Mouse (Mus musculus): ENCODE data around the gene Anapc1.
"Not testable (repeated sequence)": the region's sequence is repeated elsewhere in the genome, so short reads cannot be mapped to it uniquely, and the experiment has no call there.

The Anapc1 gene

GRCm38 (mm10) chr2:128697047-128697446, 9.9 kb upstream of the Anapc1 start:
- DNase-seq (ENCODE audit: low read depth, low spot score): no peak

DNA sequence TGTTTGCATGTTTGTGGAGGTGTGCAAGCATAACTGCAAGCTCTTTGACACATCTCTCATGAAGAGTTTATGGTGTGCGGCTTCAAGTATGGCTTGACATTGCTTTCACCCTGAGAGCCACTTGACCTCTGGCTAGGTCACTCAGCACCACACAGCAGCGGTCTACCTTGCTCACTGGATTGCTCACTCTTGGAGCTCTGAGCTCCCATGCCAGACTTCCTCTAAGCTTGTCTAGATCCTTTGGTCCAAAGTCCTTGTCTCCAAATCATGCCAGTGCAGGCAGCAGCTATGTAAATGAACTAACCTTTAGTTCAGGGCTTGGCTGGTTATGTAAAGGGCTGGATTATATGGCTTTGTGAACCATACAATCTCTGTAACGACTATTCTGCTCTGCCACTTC, 9.2 kb upstream of the Anapc1 start:
- no peak for DNase-seq (ENCODE audit: low read depth, low spot score)

GRCm38 (mm10) chr2:128694548-128694947, 7.4 kb upstream of the Anapc1 start:
- DNase-seq (ENCODE audit: low read depth, low spot score): no peak

GRCm38 (mm10) chr2:128693828-128694227, 6.6 kb upstream of the Anapc1 start:
- not testable (repeated sequence) for DNase-seq (ENCODE audit: low read depth, low spot score)

DNA sequence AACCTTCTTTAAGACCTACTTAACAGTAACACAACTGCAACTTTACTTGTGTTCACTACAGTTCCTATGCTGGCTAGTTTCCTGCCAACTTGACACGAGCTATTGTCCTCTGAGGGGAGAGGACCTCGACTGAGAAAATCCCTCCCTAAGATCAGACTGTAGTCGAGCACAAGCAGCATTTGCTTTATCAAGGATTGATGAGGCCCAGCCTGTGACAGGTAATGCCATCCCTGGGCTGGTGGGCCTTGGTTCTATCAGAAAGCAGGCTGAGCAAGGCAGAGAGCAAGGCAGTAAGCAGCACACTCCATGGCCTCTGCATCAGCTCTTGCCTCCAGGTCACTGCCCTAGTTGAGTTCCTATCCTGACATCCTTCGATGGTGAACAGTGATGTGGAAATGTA, 6.0 kb upstream of the Anapc1 start:
- DNase-seq (ENCODE audit: low read depth, low spot score): no peak

DNA sequence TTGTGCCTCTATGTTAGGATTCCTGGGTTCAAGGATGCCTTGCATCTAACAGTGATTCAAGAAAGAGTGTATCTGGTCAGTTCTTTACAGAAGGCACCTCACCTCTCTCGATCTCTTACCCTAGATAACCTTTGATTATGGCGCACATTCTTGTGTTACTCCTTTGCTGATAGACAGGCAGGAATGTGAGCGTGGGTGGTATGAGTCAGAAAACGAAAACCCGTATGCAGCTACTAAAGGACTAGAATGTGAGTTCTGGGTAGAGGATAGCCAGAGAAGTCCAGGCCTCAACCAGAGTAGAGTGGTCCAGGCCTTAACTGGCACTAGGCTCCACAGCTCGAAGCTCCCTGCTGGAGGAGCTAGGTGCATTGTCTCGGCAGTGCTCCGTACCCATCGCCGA, 5.6 kb upstream of the Anapc1 start:
- DNase-seq (ENCODE audit: low read depth, low spot score): no peak

GRCm38 (mm10) chr2:128692336-128692735, 5.1 kb upstream of the Anapc1 start:
- no peak for DNase-seq (ENCODE audit: low read depth, low spot score)

- no peak for DNase-seq (ENCODE audit: low read depth, low spot score)
These were observed 448 bp upstream of the Anapc1 start for GRCm38 (mm10) chr2:128687558-128688120.

DNA sequence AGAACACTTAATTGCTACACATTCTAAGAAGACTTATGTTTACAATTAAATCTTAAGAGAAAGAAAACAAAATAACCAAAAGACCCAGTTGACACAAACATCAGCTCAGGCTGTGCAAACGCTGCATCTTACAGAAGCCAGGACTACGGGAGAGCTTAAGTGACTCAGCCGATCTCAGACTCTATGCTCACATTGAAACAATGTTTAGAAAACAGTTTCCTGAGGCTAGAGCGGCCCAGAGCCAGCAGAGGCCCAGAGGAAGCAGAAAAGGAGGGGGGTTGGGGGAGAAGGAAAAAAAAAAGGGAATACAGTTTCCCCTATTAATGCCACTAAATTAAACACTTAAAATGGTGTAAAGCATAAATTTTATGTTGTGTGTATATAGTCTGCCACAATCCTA, 6.5 kb downstream of the Anapc1 start:
- DNase-seq (ENCODE audit: low read depth, low spot score): no peak

DNA sequence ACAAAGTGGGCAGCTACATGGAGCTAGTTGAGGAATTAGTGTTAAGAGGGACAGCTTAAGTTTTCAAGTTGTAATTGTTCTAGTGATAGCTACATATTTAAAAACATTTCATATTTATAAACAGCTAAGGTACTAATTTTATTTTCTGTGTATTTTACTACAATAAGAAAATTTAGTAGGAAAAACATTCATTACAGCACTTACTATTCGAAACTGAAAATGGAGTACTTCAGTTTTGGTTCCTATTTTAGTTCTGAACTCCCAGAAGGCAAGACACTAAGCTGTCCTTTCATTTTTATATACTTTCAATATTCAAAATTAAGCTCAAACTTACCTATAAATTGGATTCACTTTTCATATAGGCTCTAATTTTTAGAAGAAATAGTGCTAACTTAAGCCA, 66.6 kb downstream of the Anapc1 start:
- no peak for DNase-seq (ENCODE audit: low read depth, low spot score)

DNA sequence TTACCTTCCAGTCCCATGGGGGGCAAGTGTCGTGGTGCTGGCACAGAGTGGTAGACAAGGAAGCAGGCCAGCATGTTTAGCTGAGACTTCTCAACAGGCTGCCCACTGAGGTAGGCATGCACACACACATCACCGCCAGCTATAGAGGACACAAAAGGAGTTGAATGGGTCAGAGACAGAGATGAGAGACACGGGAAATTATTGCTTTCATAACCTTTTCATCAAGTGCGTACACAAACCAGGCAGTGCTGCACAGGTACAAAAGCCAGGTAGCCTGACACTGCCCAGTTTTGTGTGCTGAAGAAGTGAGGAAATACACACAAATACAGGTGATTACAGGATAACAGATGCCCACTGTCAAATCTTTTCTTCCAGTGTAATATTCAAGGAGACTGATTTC, 71.8 kb downstream of the Anapc1 start:
- no peak for DNase-seq (ENCODE audit: low read depth, low spot score)

DNA sequence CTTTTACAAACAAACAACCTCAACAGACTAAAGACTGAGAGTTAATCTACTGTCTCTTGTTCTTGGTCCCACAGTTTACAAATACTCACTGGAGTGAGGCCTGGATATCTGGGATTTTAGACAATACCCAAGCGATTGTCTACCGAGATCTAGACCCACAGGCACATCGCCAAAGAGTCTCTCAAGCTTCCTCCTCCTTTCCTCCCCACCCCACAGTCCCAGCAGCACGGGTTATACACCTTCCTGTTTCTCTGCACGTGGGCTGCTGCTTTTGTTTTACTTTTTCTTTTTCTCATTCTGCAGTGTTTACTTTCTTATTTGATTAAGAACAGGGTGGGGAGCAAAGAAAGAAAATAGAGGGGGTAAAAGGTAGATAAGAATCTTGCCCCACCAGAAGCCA, 73.8 kb downstream of the Anapc1 start:
- DNase-seq (ENCODE audit: low read depth, low spot score): no peak

DNA sequence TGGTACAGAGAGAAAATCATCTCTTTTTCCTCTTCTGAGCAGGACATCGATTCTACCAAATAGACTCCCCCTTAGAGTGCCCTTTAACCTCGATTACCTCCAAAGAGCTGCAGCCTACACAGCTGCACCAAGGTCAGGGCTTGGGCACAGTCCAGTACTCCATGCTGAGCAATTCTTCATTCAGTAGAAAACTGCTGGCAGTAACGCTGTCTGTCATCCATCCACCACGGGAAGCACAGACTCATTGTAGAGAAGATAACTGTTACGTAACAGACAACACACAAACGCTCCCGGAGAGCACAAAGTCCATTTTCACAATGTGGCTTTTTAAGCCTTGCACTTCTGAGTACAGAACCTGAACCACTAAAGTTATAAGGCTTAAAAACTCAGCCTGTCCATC, 74.9 kb downstream of the Anapc1 start:
- peak; percentile 19 for DNase-seq (ENCODE audit: low read depth, low spot score)

DNA sequence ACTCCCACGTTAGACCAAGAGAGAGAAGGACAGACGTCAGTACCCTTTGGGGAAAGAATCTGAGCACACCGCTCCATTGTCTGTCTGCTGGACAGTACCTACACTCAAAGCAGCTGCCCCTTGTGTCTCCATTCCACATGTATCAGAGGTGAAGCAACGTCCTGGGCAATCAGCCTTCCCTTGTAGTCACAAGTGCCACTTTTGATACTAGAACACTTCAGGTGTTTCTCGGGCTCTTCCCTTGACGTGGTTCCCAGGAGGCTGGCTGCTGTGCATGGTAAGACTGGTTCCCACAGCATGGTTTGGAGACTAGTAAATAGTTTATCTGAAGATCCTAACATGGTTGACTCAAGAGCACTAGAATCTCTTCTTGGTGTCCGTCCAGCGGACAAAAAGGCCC, 76.0 kb downstream of the Anapc1 start:
- no peak for DNase-seq (ENCODE audit: low read depth, low spot score)

GRCm38 (mm10) chr2:128609286-128609685, 77.9 kb downstream of the Anapc1 start:
- DNase-seq (ENCODE audit: low read depth, low spot score): no peak

- DNase-seq (ENCODE audit: low read depth, low spot score): no peak
These were observed 85.7 kb downstream of the Anapc1 start for GRCm38 (mm10) chr2:128601534-128601933.

GRCm38 (mm10) chr2:128592301-128592700, 94.9 kb downstream of the Anapc1 start:
- DNase-seq (ENCODE audit: low read depth, low spot score): no peak

DNA sequence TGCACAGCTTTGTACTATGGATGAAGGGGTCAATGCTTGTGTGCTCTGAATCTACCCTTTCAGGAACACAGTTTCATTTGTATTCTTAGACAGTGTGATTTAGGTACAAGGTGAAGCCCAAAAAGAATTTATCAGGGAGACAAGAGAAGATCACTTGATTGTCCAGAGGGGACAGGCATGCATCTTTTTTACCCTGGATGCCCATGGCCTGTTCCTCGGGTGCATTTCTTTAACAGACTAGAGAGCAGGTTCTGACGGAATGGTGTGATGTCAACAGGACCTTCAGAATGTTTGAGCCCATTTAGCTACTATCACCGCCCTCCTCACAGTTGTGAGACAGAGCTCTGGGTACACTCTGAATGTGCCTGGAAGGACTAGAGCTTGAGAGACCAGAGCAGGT, 96.3 kb downstream of the Anapc1 start, which contains the start of gene Spdye4c:
TSS of gene Spdye4c (plus strand) at position 301 of the 400 bp plus-strand sequence.
- DNase-seq (ENCODE audit: low read depth, low spot score): no peak

DNA sequence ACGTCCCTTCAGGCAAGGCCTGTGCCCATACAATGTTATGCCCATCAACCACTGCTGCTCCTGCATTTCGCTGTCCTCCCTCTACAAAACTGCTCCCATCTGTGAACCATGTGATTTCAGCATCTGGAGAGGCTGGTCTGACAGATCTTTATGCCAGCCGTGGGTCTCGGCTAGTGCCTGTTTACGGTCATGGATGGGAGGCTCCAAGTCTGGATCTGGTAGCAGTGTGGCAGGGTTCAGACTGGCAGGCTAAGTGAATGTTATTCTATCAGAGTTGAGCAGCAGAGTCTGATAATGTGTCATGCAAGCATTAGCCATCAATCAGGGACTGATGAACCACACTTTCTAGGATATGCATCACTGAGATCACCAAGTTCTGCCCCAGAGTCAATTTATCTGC, 104.3 kb downstream of the Anapc1 start:
- DNase-seq (ENCODE audit: low read depth, low spot score): no peak

DNA sequence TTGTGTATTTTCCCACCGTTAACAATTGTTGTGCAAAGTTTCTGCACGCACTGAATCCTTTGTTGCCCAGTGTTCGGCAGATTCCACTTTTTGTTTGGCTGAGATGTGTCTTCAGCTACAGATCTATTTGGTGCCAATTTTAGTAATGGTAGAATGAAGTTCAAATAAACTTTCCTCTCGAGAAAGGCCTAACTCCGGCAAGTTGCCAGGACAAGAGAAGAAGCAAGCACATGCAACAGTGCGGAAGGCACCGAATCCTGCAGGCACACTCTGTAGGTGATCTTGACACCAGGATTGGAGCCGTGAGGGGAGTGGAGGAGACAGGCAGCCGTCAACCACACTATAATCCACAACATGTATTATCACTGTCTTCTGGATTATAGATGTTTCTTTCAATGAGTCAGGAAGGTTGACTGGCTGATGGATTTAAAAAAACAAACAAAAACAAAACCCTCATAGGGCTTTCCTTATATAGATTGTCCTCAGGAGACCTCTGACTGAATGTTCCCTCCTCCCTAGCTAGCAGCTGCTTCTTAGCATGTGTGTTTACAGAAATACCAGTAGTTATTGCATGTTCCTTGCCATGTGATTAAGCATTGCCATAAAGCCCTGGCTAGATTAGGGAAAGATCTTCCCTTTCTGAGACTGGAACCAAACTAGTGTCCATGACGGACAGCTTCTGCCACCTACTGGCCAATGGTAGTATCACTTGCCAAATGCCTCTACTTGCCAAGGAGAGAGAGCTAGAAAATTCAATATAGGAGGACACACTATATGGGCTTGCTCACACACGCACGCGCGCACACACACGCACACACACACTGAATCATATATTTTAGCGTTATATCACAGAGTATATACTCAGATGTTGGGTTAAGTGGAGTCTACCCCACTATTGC, 114.2 kb downstream of the Anapc1 start:
- peak; percentile 89 for DNase-seq (ENCODE audit: low read depth, low spot score)

- DNase-seq (ENCODE audit: low read depth, low spot score): no peak
These were observed 116.2 kb downstream of the Anapc1 start for GRCm38 (mm10) chr2:128571001-128571400.

DNA sequence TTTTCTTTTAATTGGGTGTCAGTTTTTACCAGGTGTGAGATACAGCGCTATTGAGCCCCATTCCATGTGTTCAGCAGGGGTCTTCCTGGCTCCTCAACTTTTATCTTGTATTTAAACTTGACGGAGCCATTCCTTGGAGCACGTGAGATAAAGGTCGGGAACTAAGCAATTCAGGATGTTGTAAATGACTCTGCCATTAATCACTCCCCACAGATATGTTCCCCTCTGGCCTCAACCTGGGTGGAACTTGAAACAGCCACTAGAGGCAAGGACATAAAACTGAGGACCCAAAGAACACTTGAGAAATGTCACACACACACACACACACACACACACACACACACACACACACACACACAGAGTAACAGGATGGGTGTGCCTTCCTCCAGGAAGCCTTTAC, 118.7 kb downstream of the Anapc1 start:
- no peak for DNase-seq (ENCODE audit: low read depth, low spot score)

- DNase-seq (ENCODE audit: low read depth, low spot score): no peak
These were observed 119.2 kb downstream of the Anapc1 start for GRCm38 (mm10) chr2:128568018-128568417.
